In genomic region chr2:143603871-143604512, GRCm38 (mm10) we compare ENCODE assay signal across 19 mouse cellular contexts. TPM values are rescaled to one million over a fixed set of nuclear protein-coding genes. Genes with fewer than 3 reads are reported as not detected.
"Had no signal": no experiment of that assay in that cellular context is flagged by ENCODE, and none has a peak within 500 bp of the region (broad histone marks: within the 10 kb centered on the region; RNA-seq: fewer than 3 reads in every experiment).

No protein-coding gene starts in this region.

- H3K9ac ChIP-seq: limb, embryonic 13.5 days; liver, embryonic 12.5 days; liver, embryonic 15.5 days; lung, embryonic 15.5 days; midbrain, embryonic 13.5 days had no signal

- H3K4me1 ChIP-seq: limb, embryonic 13.5 days; liver, embryonic 12.5 days; liver, embryonic 15.5 days; lung, embryonic 15.5 days; megakaryocyte, embryonic 14.5 days; midbrain, embryonic 10.5 days had no signal

- H3K27ac ChIP-seq: limb, embryonic 13.5 days; liver, embryonic 12.5 days; liver, embryonic 15.5 days; lung, embryonic 15.5 days; midbrain, embryonic 10.5 days; midbrain, embryonic 13.5 days had no signal

- ATAC-seq: intestine, postnatal 0 days; liver, embryonic 12.5 days; midbrain, embryonic 13.5 days; midbrain, embryonic 16.5 days had no signal

- H3K9me3 ChIP-seq: limb, embryonic 13.5 days; liver, embryonic 12.5 days; liver, embryonic 15.5 days; lung, embryonic 15.5 days; megakaryocyte, embryonic 14.5 days; midbrain, embryonic 10.5 days; midbrain, embryonic 13.5 days had no signal

- H3K4me2 ChIP-seq: limb, embryonic 13.5 days; liver, embryonic 12.5 days; liver, embryonic 15.5 days; lung, embryonic 15.5 days; midbrain, embryonic 13.5 days had no signal

- H3K27me3 ChIP-seq: limb, embryonic 13.5 days; liver, embryonic 12.5 days; liver, embryonic 15.5 days; lung, embryonic 15.5 days; megakaryocyte, embryonic 14.5 days; midbrain, embryonic 13.5 days had no signal

- DNase-seq: kidney, postnatal 14 days; left cerebral cortex, postnatal 4 days; liver; lung, adult 18-20 months; lung, postnatal 10 days; lung, postnatal 36 days; thymus, adult 18-20 months; thymus, postnatal 36 days had no signal

- H3K4me3 ChIP-seq: limb, embryonic 13.5 days; liver, embryonic 12.5 days; liver, embryonic 15.5 days; lung, embryonic 15.5 days; megakaryocyte, embryonic 14.5 days; midbrain, embryonic 10.5 days; midbrain, embryonic 13.5 days; myocyte had no signal

- H3K36me3 ChIP-seq: limb, embryonic 13.5 days; liver, embryonic 12.5 days; liver, embryonic 15.5 days; lung, embryonic 15.5 days; midbrain, embryonic 10.5 days; midbrain, embryonic 13.5 days had no signal

RNA-seq across cellular contexts. Expression of gene Pcsk2, which starts 58.0 kb away (rescaled TPM):
- polyA plus RNA-seq: spleen, adult 2 months had no signal
